Mouse (Mus musculus): ENCODE data around the gene Zkscan17.

Zkscan17 gene

DNA sequence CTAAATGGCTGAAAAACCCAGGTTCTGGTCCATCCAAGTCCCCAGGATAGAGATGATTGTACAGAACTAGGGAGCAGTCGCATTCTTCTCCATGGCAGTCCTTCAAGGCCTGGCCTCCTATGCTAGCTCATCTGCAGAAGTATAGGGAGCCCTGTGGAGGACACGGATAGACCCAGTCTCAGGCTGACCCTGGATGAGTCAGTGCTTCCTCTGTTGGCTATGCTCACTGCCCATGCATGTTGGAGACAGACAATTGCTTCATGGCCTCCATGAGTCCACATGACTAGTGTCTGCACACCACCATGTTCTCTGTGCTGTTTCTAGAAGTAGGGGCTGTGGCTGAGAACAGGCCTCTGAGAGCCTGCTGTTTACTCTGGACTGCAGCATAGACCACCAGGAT is 70.2 kb downstream of the Zkscan17 start:
- no peak for DNase-seq (ENCODE audit: low read depth, low spot score)
- H3K36me3 ChIP-seq (ENCODE audit: control insufficient read depth, insufficient read depth, low read length, poor library complexity, severe bottlenecking), result no peaks in the 10 kb centered on the region

DNA sequence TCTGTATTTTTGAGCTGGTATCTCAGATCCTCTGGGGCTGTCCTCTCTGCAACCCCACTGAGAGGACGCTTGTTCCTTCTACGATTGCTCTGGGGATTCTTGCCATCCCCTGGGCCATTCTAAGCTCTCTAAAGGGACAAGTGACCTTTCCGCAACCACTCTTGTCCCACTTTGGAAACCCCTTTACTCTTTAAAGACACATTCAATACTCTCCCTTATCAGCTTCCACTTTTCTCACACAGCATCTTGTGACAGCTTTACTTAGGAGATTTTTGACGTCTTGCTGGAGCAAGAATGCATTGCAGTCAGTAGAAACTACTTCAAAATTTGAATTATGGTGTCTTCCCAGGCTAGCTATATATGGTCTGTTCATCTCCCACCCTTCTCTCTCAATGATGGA is 75.5 kb downstream of the Zkscan17 start, which contains the start of gene Snap47:
Gene Snap47 (minus strand): TSS at position 101 of the 400 bp plus-strand sequence.
- H3K27me3 ChIP-seq (ENCODE audit: control insufficient read depth, insufficient read depth, low read length, poor library complexity, severe bottlenecking), result no peaks in the 10 kb centered on the region
- DNase-seq (ENCODE audit: low read depth, low spot score), result no peak
- no peaks in the 10 kb centered on the region for H3K36me3 ChIP-seq (ENCODE audit: control insufficient read depth, insufficient read depth, low read length, poor library complexity, severe bottlenecking)

More for the DNA sequence above, 70.2 kb downstream of the Zkscan17 start:
- no peaks in the 10 kb centered on the region for H3K27me3 ChIP-seq (ENCODE audit: control insufficient read depth, insufficient read depth, low read length, poor library complexity, severe bottlenecking)

DNA sequence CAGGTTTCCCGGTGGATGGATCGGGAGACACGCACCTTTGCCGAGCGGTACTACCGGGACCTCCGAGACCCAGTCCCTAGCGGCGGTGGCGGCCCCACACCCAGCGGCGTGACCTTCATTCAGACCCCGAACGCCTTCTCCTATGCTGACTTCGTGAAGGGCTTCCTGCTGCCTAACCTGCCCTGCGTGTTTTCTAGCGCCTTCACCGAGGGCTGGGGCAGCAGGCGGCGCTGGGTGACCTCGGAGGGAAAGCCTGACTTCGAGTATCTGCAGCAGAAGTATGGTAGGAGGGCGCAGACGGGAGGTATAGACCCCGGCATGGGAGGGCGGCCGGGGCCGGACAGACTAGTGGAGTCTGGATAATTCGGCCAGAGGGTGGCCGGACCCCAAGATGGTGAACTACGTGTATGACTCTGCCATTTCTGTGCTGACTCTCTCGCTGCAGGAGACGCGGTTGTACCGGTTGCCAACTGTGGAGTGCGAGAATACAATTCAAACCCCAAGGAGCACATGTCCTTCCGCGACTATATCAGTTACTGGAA is 76.2 kb downstream of the Zkscan17 start:
- peak; percentile 63 for DNase-seq (ENCODE audit: low read depth, low spot score)
- no peaks in the 10 kb centered on the region for H3K36me3 ChIP-seq (ENCODE audit: control insufficient read depth, insufficient read depth, low read length, poor library complexity, severe bottlenecking)
- no peaks in the 10 kb centered on the region for H3K27me3 ChIP-seq (ENCODE audit: control insufficient read depth, insufficient read depth, low read length, poor library complexity, severe bottlenecking)

DNA sequence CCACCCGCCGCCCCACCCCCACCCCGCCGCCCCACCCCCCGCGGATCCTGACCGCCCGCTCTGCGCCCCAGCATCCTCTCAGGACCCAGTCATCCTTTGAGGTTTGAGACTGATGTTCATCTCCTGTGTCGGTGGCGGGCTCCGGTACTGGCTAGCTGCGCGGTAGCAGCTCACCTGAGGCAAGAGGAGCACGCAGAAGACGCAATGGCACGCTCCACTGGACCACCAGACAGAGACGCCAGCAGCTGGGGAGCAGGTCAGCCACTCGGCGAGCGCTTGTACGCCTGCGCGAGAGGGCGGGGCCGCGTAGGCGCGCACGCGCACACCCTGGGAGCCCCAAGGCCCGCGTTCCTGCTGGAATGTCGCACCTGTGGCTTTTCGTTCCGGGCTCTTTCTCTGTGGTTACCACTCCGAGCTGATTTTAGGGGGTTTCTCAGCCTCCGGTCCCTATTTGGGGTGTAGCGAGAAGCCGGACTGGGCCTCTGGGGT is 76.8 kb downstream of the Zkscan17 start, which contains the start of gene Jmjd4:
Gene Jmjd4 (plus strand): TSS at position 305 of the 489 bp plus-strand sequence.
- Histone ChIP-seq H3K36me3 (ENCODE audit: control insufficient read depth, insufficient read depth, low read length, poor library complexity, severe bottlenecking) (no peaks in the 10 kb centered on the region), H3K27me3 (ENCODE audit: control insufficient read depth, insufficient read depth, low read length, poor library complexity, severe bottlenecking) (no peaks in the 10 kb centered on the region)
- peak; percentile 94 for DNase-seq (ENCODE audit: low read depth, low spot score)

DNA sequence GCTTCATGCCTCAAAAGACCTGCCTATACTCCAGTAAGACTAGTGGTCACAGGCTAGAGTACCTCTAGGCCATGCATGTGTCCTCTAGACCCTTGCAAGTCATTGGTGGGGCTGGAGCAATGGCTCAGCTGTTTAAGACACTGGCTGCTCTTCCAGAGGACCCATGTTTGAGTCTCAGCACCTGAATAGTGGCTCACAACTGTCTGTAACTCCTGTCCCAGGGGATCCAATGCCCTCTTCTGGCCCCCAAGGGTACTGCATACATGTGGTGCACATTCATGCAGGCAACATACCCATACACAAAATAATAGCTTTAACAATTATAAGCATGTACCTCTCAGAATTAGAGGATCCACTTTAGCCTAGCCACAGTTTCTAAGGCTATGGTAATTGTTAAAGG is 83.4 kb downstream of the Zkscan17 start:
- H3K27me3 ChIP-seq (ENCODE audit: control insufficient read depth, insufficient read depth, low read length, poor library complexity, severe bottlenecking), result no peaks in the 10 kb centered on the region
- H3K36me3 ChIP-seq (ENCODE audit: control insufficient read depth, insufficient read depth, low read length, poor library complexity, severe bottlenecking), result no peaks in the 10 kb centered on the region
- no peak for DNase-seq (ENCODE audit: low read depth, low spot score)

DNA sequence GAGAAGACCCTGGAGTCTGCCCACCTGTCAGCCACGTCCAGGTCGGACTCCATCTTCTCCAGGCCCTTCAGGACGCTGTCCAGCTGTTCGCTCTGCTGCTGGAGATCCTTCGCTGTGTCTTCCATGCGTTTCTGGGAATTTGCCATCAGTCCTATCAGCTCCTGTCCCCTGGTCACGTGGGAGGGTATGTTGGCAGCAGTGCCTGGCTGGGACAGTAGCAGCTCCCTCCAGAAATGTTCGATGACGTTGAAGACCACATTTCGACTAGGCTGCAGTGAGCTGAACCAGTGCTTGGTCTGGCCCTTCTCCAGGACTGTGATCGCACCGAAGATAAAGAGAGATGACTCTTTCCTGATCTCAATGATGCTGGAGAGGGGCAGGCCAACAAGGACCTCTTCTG is 88.6 kb downstream of the Zkscan17 start:
- Histone ChIP-seq H3K36me3 (ENCODE audit: control insufficient read depth, insufficient read depth, low read length, poor library complexity, severe bottlenecking) (no peaks in the 10 kb centered on the region), H3K27me3 (ENCODE audit: control insufficient read depth, insufficient read depth, low read length, poor library complexity, severe bottlenecking) (no peaks in the 10 kb centered on the region)
- DNase-seq (ENCODE audit: low read depth, low spot score), result no peak

Data from splenic B cell, adult 2 months (primary cell).